Mouse (Mus musculus) myocyte (in vitro differentiated cells): ENCODE measurements around the gene Agrn. TPM values are rescaled to one million over a fixed set of nuclear protein-coding genes. Genes with fewer than 3 reads are reported as not detected.

Experiments used
- H3K27me3 ChIP-seq: one replicate; pipeline ENCODE4 v1.6.1; 2011; ENCODE audit not compliant: control insufficient read depth, insufficient read depth, insufficient read length
- H3K36me3 ChIP-seq: one replicate; pipeline ENCODE4 v1.6.1; 2011; ENCODE audit not compliant: control insufficient read depth, insufficient read depth
- H3K4me2 ChIP-seq: one replicate; pipeline ENCODE4 v1.6.1; 2011; ENCODE audit warnings: low read depth, control low read depth
- H3K4me3 ChIP-seq: one replicate; pipeline ENCODE4 v1.5.1; 2011; ENCODE audit warnings: mild to moderate bottlenecking, control low read depth, moderate library complexity
- H3K79me2 ChIP-seq: one replicate; pipeline ENCODE4 v1.6.1; 2011; ENCODE audit not compliant: control insufficient read depth, insufficient read depth
- H3ac ChIP-seq: one replicate; pipeline ENCODE4 v1.6.1; 2011; ENCODE audit not compliant: control insufficient read depth, insufficient read length
- CEBPB ChIP-seq: IDR thresholded peaks from 2 replicates; pipeline ENCODE4 v1.6.1; 2011; ENCODE audit warnings: mild to moderate bottlenecking, moderate library complexity; ENCODE audit not compliant: poor library complexity, insufficient read depth, severe bottlenecking
- E2F4 ChIP-seq: IDR thresholded peaks from one replicate; pipeline ENCODE4 v1.6.1; 2011; ENCODE audit warnings: mild to moderate bottlenecking, control low read depth, moderate library complexity; ENCODE audit not compliant: insufficient read depth
- MAX ChIP-seq: IDR thresholded peaks from one replicate; pipeline ENCODE4 v1.6.1; 2011; ENCODE audit warnings: low read depth, mild to moderate bottlenecking, control low read depth
- MYOD1 ChIP-seq, 3 experiments: IDR thresholded peaks; one replicate each; pipeline ENCODE4 v1.6.1; 2011; ENCODE audit warnings: control low read depth in 2 of 3, low read depth in 2 of 3, mild to moderate bottlenecking in 2 of 3, moderate library complexity in 1 of 3; ENCODE audit not compliant: insufficient read length in 2 of 3, control insufficient read depth in 1 of 3
- MYOG ChIP-seq, 3 experiments: IDR thresholded peaks; one replicate each; pipeline ENCODE4 v1.6.1; 2011; ENCODE audit warnings: control low read depth in 2 of 3, low read depth in 2 of 3, mild to moderate bottlenecking in 2 of 3; ENCODE audit not compliant: insufficient read length in 2 of 3, control insufficient read depth in 1 of 3, insufficient read depth in 1 of 3
- POLR2A ChIP-seq: IDR thresholded peaks from one replicate; pipeline ENCODE4 v1.6.1; 2011; ENCODE audit warnings: low read depth, mild to moderate bottlenecking, control low read depth, moderate library complexity; ENCODE audit not compliant: insufficient read length
- POLR2AphosphoS2 ChIP-seq: IDR thresholded peaks from one replicate; pipeline ENCODE4 v1.6.1; 2011; ENCODE audit warnings: low read depth, control low read depth; ENCODE audit not compliant: insufficient read length
- REST ChIP-seq: IDR thresholded peaks from one replicate; pipeline ENCODE4 v1.6.1; 2011; ENCODE audit warnings: mild to moderate bottlenecking, control low read depth, moderate library complexity; ENCODE audit not compliant: insufficient read depth, insufficient read length
- SRF ChIP-seq: IDR thresholded peaks from one replicate; pipeline ENCODE4 v1.6.1; 2011; ENCODE audit warnings: low read depth; ENCODE audit not compliant: control insufficient read depth, insufficient read length
- TCF12 ChIP-seq: IDR thresholded peaks from one replicate; pipeline ENCODE4 v1.6.1; 2011; ENCODE audit warnings: mild to moderate bottlenecking, control low read depth; ENCODE audit not compliant: poor library complexity, insufficient read depth, severe bottlenecking
- TCF3 ChIP-seq: IDR thresholded peaks from one replicate; pipeline ENCODE4 v1.6.1; 2011; ENCODE audit warnings: low read depth, control low read depth; ENCODE audit not compliant: insufficient read length
- USF1 ChIP-seq: IDR thresholded peaks from one replicate; pipeline ENCODE4 v1.6.1; 2011; ENCODE audit warnings: low read depth, mild to moderate bottlenecking, control low read depth, moderate library complexity
- polyA plus RNA-seq: library from polyadenylated mRNA; unstranded; fragments of >200 nt; fragmentation: generic; extraction: Trizol; gene quantifications from one replicate; pipeline ENCODE4 v1.2.1, GENCODE M21; 2012; ENCODE audit warnings: missing spikeins

Gene Agrn
- 22.7 TPM for polyA plus RNA-seq

DNA sequence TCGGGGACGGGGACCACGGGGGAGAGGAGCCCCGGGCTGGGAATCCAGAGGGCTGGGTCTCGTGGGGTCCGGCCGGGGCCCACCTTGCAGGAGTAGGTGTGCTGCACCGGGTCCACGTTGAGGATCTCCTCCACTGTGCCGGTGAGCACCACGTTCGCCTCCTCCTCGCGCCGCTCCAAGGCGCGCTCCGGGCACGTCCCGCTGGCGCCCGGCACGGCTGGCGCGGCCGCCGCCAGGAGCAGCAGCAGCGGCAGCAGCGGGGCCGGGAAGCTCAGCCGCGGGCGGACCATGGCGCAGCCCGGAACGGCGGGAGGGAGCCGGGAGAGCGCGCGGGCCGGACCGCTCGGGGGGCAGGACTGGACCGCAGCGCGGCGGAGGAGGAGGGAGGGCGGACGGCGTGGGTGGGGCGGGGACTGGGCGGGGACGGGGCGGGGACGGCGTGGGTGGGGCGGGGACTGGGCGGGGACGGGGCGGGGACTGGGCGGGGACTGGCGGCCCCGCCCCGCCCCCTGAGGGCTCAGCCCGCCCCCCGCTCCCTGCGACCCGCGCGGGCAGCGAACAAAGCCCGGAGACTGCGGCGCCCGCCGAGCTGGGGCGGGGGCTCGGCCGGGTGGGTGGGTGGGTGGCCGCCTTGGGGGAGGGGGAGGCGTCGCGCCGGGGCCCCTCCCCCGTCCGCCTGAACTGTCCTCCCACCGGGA is at the start of gene Agrn:
TSS of gene Agrn (minus strand) at position 358 of the 698 bp plus-strand sequence.
- Histone ChIP-seq H3ac (peak within 1 kb of the TSS; percentile 41), H3K4me2 (peak within 1 kb of the TSS; percentile 93)
- TF ChIP-seq E2F4 = no peak
- no peak for TF ChIP-seq TCF3
- no peak for TF ChIP-seq CEBPB
- TF ChIP-seq MYOG (IDR thresholded peaks at IDR 0.05; ENCODE audit: control insufficient read depth in 1 of 3, insufficient read depth in 1 of 3, insufficient read length in 2 of 3, low read depth in 2 of 3) = no peak
- peak; percentile 73 for TF ChIP-seq POLR2A
- no peak for TF ChIP-seq REST
- no peak for TF ChIP-seq MYOD1 (IDR thresholded peaks at IDR 0.05; ENCODE audit: control insufficient read depth in 1 of 3, insufficient read length in 2 of 3, low read depth in 2 of 3)

DNA sequence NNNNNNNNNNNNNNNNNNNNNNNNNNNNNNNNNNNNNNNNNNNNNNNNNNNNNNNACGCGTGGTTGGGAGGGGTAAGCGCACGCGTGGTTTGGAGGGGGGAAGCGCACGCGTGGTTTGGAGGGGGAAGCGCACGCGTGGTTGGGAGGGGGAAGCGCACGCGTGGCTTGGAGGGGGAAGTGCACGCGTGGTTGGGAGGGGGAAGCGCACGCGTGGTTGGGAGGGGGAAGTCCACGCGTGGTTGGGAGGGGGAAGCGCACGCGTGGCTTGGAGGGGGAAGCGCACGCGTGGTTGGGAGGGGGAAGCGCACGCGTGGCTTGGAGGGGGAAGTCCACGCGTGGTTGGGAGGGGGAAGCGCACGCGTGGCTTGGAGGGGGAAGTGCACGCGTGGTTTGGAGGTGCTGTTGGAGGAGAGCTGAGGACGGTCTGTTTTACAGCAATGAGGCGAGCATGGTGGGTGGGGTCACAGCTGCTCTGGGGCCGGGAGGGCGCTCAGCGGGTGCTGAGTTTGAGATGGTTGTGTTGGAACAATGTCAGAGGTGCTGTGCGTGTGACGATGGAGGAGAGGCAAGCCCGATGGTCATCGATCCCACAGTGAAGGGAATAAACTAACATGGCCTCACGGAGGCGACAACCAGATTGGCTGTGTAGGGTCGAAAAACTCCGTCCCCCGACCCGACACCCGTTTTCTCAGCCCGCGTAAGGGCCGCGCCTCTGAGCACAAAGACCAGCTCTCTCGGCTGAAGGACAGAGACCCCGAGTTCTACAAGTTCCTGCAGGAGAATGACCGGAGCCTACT is 39.6 kb upstream of the Agrn start:
- Histone ChIP-seq H3K36me3 (peaks cover 14% of the 10 kb centered on the region), H3K4me2 (peak overlapping the region; percentile 24)
- TF ChIP-seq USF1 (no peak), CEBPB (no peak), TCF12 (no peak), POLR2AphosphoS2 (no peak), REST (no peak), MYOG (IDR thresholded peaks at IDR 0.05; ENCODE audit: control insufficient read depth in 1 of 3, insufficient read depth in 1 of 3, insufficient read length in 2 of 3, low read depth in 2 of 3) (no peak), SRF (no peak), MYOD1 (IDR thresholded peaks at IDR 0.05; ENCODE audit: control insufficient read depth in 1 of 3, insufficient read length in 2 of 3, low read depth in 2 of 3) (no peak), POLR2A (no peak), TCF3 (no peak)

More for the DNA sequence above, at the start of gene Agrn:
- no peaks in the 10 kb centered on the region for H3K79me2 ChIP-seq
- H3K36me3 ChIP-seq = no peaks in the 10 kb centered on the region
- H3K4me3 ChIP-seq = peak within 1 kb of the TSS; percentile 25
- H3K27me3 ChIP-seq = no peaks in the 10 kb centered on the region

GRCm38 (mm10) chr4:156235808-156236533 is 38.7 kb upstream of the Agrn start, which contains the start of gene Noc2l:
TSS of gene Noc2l (plus strand) at chr4:156236010.
- TF ChIP-seq MYOD1 (IDR thresholded peaks at IDR 0.05; ENCODE audit: control insufficient read depth in 1 of 3, insufficient read length in 2 of 3, low read depth in 2 of 3) (no peak), USF1 (no peak), TCF3 (peak; percentile 31), POLR2A (peak; percentile 91), CEBPB (no peak), MAX (no peak), REST (no peak), MYOG (IDR thresholded peaks at IDR 0.05; ENCODE audit: control insufficient read depth in 1 of 3, insufficient read depth in 1 of 3, insufficient read length in 2 of 3, low read depth in 2 of 3) (peak in 1 of 3 experiments; percentile 19), E2F4 (peak; percentile 1), POLR2AphosphoS2 (peak; percentile 83), SRF (no peak), TCF12 (no peak)

More for the DNA sequence above, 39.6 kb upstream of the Agrn start:
- peak overlapping the region; percentile 66 for H3ac ChIP-seq
- peaks cover 3% of the 10 kb centered on the region for H3K79me2 ChIP-seq
- peak overlapping the region; percentile 55 for H3K4me3 ChIP-seq
- H3K27me3 ChIP-seq = no peaks in the 10 kb centered on the region

GRCm38 (mm10) chr4:156235360-156235770 is 38.1 kb upstream of the Agrn start:
- Histone ChIP-seq H3K36me3 (peaks cover 3% of the 10 kb centered on the region), H3K4me2 (peak overlapping the region; percentile 92), H3ac (peak overlapping the region; percentile 66), H3K4me3 (peak overlapping the region; percentile 55), H3K79me2 (peaks cover 3% of the 10 kb centered on the region), H3K27me3 (no peaks in the 10 kb centered on the region)
- TF ChIP-seq E2F4 (no peak), SRF (no peak)

More at GRCm38 (mm10) chr4:156235808-156236533, 38.7 kb upstream of the Agrn start, which contains the start of gene Noc2l:
- H3K79me2 ChIP-seq = peaks cover 3% of the 10 kb centered on the region
- H3K4me3 ChIP-seq = peak within 1 kb of the TSS; percentile 55
- peak within 1 kb of the TSS; percentile 96 for H3K4me2 ChIP-seq
- peak within 1 kb of the TSS; percentile 66 for H3ac ChIP-seq
- no peaks in the 10 kb centered on the region for H3K27me3 ChIP-seq
- H3K36me3 ChIP-seq = peaks cover 9% of the 10 kb centered on the region
